Mouse (Mus musculus) myocyte (in vitro differentiated cells): ENCODE data around the gene Taf1b.

Experiments used
- MYOD1 ChIP-seq, 3 experiments: IDR thresholded peaks; one replicate each; pipeline ENCODE4 v1.6.1; 2011; ENCODE audit warnings: control low read depth in 2 of 3, low read depth in 2 of 3, mild to moderate bottlenecking in 2 of 3, moderate library complexity in 1 of 3; ENCODE audit not compliant: insufficient read length in 2 of 3, control insufficient read depth in 1 of 3
- POLR2A ChIP-seq: IDR thresholded peaks from one replicate; pipeline ENCODE4 v1.6.1; 2011; ENCODE audit warnings: low read depth, mild to moderate bottlenecking, control low read depth, moderate library complexity; ENCODE audit not compliant: insufficient read length
- TCF12 ChIP-seq: IDR thresholded peaks from one replicate; pipeline ENCODE4 v1.6.1; 2011; ENCODE audit warnings: mild to moderate bottlenecking, control low read depth; ENCODE audit not compliant: poor library complexity, insufficient read depth, severe bottlenecking
- USF1 ChIP-seq: IDR thresholded peaks from one replicate; pipeline ENCODE4 v1.6.1; 2011; ENCODE audit warnings: low read depth, mild to moderate bottlenecking, control low read depth, moderate library complexity

- TF ChIP-seq MYOD1 (IDR thresholded peaks at IDR 0.05; ENCODE audit: control insufficient read depth in 1 of 3, insufficient read length in 2 of 3, low read depth in 2 of 3) = no peak
- no peak for TF ChIP-seq POLR2A
- TF ChIP-seq TCF12 = no peak
- no peak for TF ChIP-seq USF1
These were observed 13.2 kb upstream of the Taf1b start for GRCm38 (mm10) chr12:24484930-24485329.
